Mouse (Mus musculus) embryonic facial prominence, embryonic 13.5 days (tissue): ENCODE results near the gene Ankmy1. TPM values are rescaled to one million over a fixed set of nuclear protein-coding genes. Genes with fewer than 3 reads are reported as not detected.
A peak's percentile ranks its signal among the peaks of the same experiment; 100 is the strongest.

Experiments used
- ATAC-seq: fragments of 200-750 bp; cut with Nextera tagmentation; 2 replicates; pipeline ENCODE4 v1.8.0; 2017; ENCODE audit warnings: low read depth; ENCODE audit not compliant: insufficient number of reproducible peaks, insufficient read depth, low FRiP score, low TSS enrichment
- H3K27ac ChIP-seq: fragments of 300-500 bp; sonication (generic); 2 replicates; pipeline ENCODE4 v1.5.1; 2015; ENCODE audit warnings: moderate library complexity, mild to moderate bottlenecking, inconsistent platforms
- H3K27me3 ChIP-seq: fragments of 300-500 bp; sonication (generic); 2 replicates; pipeline ENCODE4 v1.6.1; 2015; ENCODE audit warnings: mild to moderate bottlenecking, inconsistent platforms
- H3K36me3 ChIP-seq: fragments of 300-500 bp; sonication (generic); 2 replicates; pipeline ENCODE4 v1.6.1; 2015; ENCODE audit warnings: mild to moderate bottlenecking, inconsistent platforms
- H3K4me1 ChIP-seq: fragments of 300-500 bp; sonication (generic); 2 replicates; pipeline ENCODE4 v1.6.1; 2015; ENCODE audit warnings: inconsistent platforms
- H3K4me2 ChIP-seq: fragments of 300-500 bp; sonication (generic); 2 replicates; pipeline ENCODE4 v1.6.1; 2015; ENCODE audit warnings: moderate library complexity, mild to moderate bottlenecking, inconsistent platforms
- H3K4me3 ChIP-seq: fragments of 300-500 bp; sonication (generic); 2 replicates; pipeline ENCODE4 v1.5.1; 2015; ENCODE audit warnings: mild to moderate bottlenecking, inconsistent platforms
- H3K9ac ChIP-seq: fragments of 300-500 bp; sonication (generic); 2 replicates; pipeline ENCODE4 v1.6.1; 2015; ENCODE audit warnings: mild to moderate bottlenecking, inconsistent platforms
- H3K9me3 ChIP-seq: fragments of 300-500 bp; sonication (generic); 2 replicates; pipeline ENCODE4 v1.6.1; 2016; ENCODE audit warnings: inconsistent platforms
- WGBS: fragments of 180-500 bp; shearing (Covaris S2); methylation state at CpG from one replicate; pipeline ENCODE4 v1.1.7; 2015; ENCODE audit warnings: mixed read lengths; 5-methylcytosine and 5-hydroxymethylcytosine counted together
- polyA plus RNA-seq: library from polyadenylated mRNA; unstranded; fragments of >200 nt; fragmentation: Nextera tagmentation; extraction: Ambion mirVana; gene quantifications from 2 replicates; pipeline ENCODE4 v1.2.1, GENCODE M21; 2015

Ankmy1 gene
- polyA plus RNA-seq, 1 experiment from 2014 or later, result 0.38 TPM

DNA sequence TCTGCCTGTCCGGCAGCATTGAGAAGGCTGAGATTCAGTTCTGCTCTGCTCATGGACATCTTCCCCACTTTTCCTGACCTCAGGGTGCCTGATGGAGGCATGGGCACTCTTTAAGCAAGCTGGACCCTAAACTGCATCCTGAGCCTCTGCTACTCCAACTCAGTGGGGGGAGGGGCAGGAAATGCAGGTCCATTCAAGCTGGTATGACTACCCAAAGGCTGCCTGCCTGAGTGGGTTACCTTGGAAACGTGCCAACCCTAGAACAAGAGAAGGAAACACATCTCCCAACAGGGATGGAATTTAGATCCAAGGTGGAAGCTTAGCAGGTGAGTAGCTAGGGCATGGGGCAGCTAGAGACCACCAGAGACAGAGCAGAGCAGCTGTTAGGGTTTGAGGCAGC is 36.5 kb downstream of the Ankmy1 start:
- no peaks in the 10 kb centered on the region for H3K9me3 ChIP-seq
- no peaks in the 10 kb centered on the region for H3K27me3 ChIP-seq
- WGBS, result 58% methylated on average over 2 of the region's 2 CpGs
- H3K4me1 ChIP-seq, result peaks cover 13% of the 10 kb centered on the region
- no peaks in the 10 kb centered on the region for H3K36me3 ChIP-seq
- no peak for ATAC-seq
- no peak overlapping the region for H3K27ac ChIP-seq
- no peak overlapping the region for H3K9ac ChIP-seq
- H3K4me3 ChIP-seq, result no peak overlapping the region
- H3K4me2 ChIP-seq, result no peak overlapping the region

DNA sequence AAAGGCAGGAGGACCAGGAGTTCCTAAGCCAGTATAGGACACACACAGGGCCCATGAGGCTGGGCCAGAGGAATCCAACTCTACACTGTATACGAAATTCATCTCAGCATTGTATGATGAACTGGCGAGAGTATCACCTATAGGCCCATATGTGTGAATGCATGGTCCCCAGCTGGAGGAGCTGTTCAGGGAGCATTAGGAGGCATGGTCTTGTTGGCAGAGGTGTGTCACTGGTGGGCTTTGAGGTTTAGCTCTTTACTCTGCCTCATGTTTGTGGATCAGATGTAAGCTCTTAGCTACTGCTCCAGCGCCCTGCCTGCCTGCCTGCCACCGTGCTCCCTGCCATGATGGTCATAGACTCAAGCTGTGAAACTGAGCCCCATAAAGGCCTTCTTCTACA is 39.4 kb downstream of the Ankmy1 start:
- Histone ChIP-seq H3K27ac (no peak overlapping the region), H3K9me3 (no peaks in the 10 kb centered on the region), H3K9ac (no peak overlapping the region), H3K4me3 (no peak overlapping the region), H3K27me3 (no peaks in the 10 kb centered on the region), H3K4me1 (peaks cover 13% of the 10 kb centered on the region), H3K36me3 (peaks cover 21% of the 10 kb centered on the region), H3K4me2 (no peak overlapping the region)
- ATAC-seq, result no peak
- WGBS, result 67% methylated on average over 4 of the region's 4 CpGs

DNA sequence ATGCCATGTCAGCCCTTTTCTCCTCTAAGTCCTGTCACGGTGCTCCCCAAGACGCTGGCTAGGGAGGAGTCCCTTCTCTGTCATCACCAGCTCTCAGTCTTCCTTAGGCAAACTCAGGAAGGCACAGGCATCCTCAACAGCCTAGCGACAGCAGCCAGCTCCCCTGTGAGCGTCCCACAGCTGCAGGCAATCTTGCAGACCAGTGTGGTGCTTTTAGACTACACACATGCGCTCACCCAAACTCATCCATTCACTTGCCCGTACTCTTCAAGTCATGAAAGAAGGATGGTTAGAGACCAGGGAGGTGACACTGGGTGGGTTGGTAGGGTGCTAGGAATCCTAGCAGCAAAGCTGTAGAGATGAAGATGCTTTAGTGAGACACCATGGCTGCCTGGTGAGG is 41.2 kb downstream of the Ankmy1 start:
- ATAC-seq, result no peak
- Histone ChIP-seq H3K4me2 (no peak overlapping the region), H3K4me3 (no peak overlapping the region), H3K9me3 (no peaks in the 10 kb centered on the region), H3K9ac (no peak overlapping the region), H3K27me3 (no peaks in the 10 kb centered on the region), H3K4me1 (peaks cover 13% of the 10 kb centered on the region), H3K27ac (no peak overlapping the region), H3K36me3 (peaks cover 39% of the 10 kb centered on the region)
- WGBS, result 67% methylated on average over 6 of the region's 6 CpGs

- peaks cover 52% of the 10 kb centered on the region for H3K36me3 ChIP-seq
- ATAC-seq, result no peak
These were observed 50.3 kb downstream of the Ankmy1 start for GRCm38 (mm10) chr1:92852450-92852849.

DNA sequence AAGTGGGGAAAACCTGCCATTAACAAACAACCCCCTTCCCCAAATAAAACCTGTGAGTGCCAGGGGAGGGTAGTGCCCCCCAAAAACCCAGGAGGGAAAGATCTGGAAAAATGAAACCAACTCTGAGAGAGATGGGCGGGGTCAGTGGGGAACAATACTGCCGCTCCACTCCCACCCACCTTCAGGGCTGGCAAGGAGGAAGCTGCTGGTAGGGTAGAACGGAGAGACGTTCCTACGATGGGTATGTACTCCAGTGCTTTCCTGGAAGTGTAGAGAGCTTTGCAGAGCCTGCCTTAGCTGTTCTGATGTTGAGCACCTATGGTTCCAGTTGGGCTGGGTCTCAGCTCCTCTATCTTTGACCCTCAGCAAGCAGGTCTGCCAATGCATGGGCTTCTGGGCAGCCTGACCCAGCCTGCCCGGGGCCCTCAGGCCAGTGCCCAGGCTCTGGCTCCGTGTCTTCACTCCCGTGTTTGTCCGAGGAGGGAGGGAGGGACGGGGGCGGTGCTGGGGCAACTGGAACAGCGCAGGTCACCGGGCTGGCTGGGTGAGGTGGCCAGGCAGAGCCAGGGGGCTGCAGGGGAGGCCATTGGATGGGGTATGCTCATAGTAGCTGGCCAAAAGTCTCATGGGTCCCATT is 52.6 kb downstream of the Ankmy1 start:
- peaks cover 28% of the 10 kb centered on the region for H3K36me3 ChIP-seq
- H3K4me1 ChIP-seq, result peaks cover 49% of the 10 kb centered on the region
- no peak for ATAC-seq
- H3K27ac ChIP-seq, result no peak overlapping the region
- peak overlapping the region; percentile 74 for H3K4me2 ChIP-seq
- no peaks in the 10 kb centered on the region for H3K27me3 ChIP-seq
- H3K9ac ChIP-seq, result 0 out of 2 replicates have a peak overlapping the region, but pooled peaks have one; percentile 22
- no peaks in the 10 kb centered on the region for H3K9me3 ChIP-seq
- WGBS, result 54% methylated on average over 13 of the region's 13 CpGs
- H3K4me3 ChIP-seq, result no peak overlapping the region

More at GRCm38 (mm10) chr1:92852450-92852849, 50.3 kb downstream of the Ankmy1 start:
- Histone ChIP-seq H3K4me2 (no peak overlapping the region), H3K9me3 (no peaks in the 10 kb centered on the region), H3K27me3 (no peaks in the 10 kb centered on the region), H3K9ac (no peak overlapping the region), H3K4me3 (no peak overlapping the region), H3K27ac (no peak overlapping the region), H3K4me1 (peaks cover 36% of the 10 kb centered on the region)
- WGBS, result 92% methylated on average over 2 of the region's 2 CpGs

- WGBS, result 77% methylated on average over 2 of the region's 2 CpGs
- 0 out of 2 replicates have a peak overlapping the region, but pooled peaks have one; percentile 64 for H3K27ac ChIP-seq
- ATAC-seq, result no peak
- H3K36me3 ChIP-seq, result peaks cover 22% of the 10 kb centered on the region
- peaks cover 49% of the 10 kb centered on the region for H3K4me1 ChIP-seq
- H3K27me3 ChIP-seq, result no peaks in the 10 kb centered on the region
- peak overlapping the region; percentile 74 for H3K4me2 ChIP-seq
- no peaks in the 10 kb centered on the region for H3K9me3 ChIP-seq
- peak overlapping the region; percentile 43 for H3K4me3 ChIP-seq
- peak overlapping the region; percentile 66; the same call in 1 of the 2 replicates for H3K9ac ChIP-seq
These were observed 53.2 kb downstream of the Ankmy1 start for GRCm38 (mm10) chr1:92849491-92849890.

GRCm38 (mm10) chr1:92847873-92848839 is 54.5 kb downstream of the Ankmy1 start:
- H3K27ac ChIP-seq, result peak overlapping the region; percentile 64; the same call in 1 of the 2 replicates
- WGBS, result 11% methylated on average over 38 of the region's 41 CpGs
- H3K27me3 ChIP-seq, result no peaks in the 10 kb centered on the region
- no peaks in the 10 kb centered on the region for H3K9me3 ChIP-seq
- H3K36me3 ChIP-seq, result peaks cover 9% of the 10 kb centered on the region
- no peak; the same call in 1 of the 2 replicates for ATAC-seq
- H3K4me2 ChIP-seq, result peak overlapping the region; percentile 74
- H3K4me1 ChIP-seq, result peaks cover 49% of the 10 kb centered on the region
- peak overlapping the region; percentile 43 for H3K4me3 ChIP-seq
- H3K9ac ChIP-seq, result peak overlapping the region; percentile 66

DNA sequence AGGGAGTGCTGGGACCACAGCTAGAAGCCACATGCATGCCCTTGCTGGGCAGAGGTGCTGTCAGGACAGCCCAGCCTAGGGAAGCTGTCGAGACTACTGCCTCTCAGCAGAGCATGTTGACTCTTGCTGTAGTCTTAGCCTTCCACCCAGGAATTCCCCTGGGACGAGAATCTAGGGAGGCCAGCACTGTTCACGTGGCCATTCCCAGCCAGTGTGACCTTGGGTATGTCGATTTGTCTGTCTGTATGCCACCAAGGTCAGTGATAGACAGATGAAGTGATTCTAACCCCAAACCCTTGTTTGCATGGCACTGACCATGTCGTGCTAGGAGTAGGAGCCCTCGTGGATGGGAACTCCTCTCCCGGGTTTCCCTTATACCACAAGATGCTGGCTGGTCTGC is 56.8 kb downstream of the Ankmy1 start:
- no peaks in the 10 kb centered on the region for H3K9me3 ChIP-seq
- 74% methylated on average over 7 of the region's 7 CpGs for WGBS
- H3K4me1 ChIP-seq, result peaks cover 47% of the 10 kb centered on the region
- ATAC-seq, result no peak
- H3K36me3 ChIP-seq, result peaks cover 3% of the 10 kb centered on the region; the same call in 1 of the 2 replicates
- H3K9ac ChIP-seq, result no peak overlapping the region
- H3K27ac ChIP-seq, result no peak overlapping the region
- H3K4me2 ChIP-seq, result no peak overlapping the region
- no peaks in the 10 kb centered on the region for H3K27me3 ChIP-seq
- H3K4me3 ChIP-seq, result no peak overlapping the region

GRCm38 (mm10) chr1:92841427-92841826 is 61.3 kb downstream of the Ankmy1 start:
- Histone ChIP-seq H3K27ac (no peak overlapping the region), H3K9ac (no peak overlapping the region), H3K4me1 (peaks cover 17% of the 10 kb centered on the region), H3K9me3 (no peaks in the 10 kb centered on the region), H3K27me3 (no peaks in the 10 kb centered on the region), H3K4me3 (no peak overlapping the region), H3K36me3 (no peaks in the 10 kb centered on the region; the same call in 1 of the 2 replicates), H3K4me2 (no peak overlapping the region)
- 75% methylated on average over 3 of the region's 3 CpGs for WGBS
- no peak for ATAC-seq

DNA sequence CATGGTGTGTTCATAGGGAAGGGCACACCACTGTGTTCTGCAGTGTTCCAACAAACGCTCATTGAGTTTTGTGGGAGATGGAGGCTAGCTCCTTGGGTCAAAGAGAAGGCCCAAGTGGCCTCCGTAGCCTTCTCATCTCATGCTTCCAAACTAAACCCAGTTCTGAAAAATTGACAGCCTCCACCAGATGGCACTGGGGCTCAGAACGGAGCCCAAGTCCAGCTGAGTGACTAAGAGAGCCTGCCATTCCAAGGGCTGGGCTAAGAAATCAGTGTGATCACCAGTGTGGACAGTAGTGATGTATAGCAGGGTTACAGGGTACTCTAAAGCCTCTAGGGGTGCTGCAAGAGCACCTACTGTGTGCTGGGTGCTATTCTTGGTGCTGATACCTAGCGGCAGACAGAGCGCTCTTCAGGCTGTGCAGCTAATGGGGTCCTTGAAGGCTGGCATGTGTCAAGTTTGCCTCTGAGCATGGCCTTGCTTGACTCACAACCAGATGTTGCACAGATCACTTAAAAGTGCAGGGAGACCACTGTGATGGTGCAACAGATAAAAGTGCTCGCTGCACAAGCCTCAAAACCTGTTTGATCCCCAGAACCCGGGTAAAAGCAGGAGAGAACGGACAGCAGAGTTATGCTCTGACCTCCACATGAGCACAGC is 62.3 kb downstream of the Ankmy1 start:
- H3K9ac ChIP-seq, result no peak overlapping the region
- H3K4me2 ChIP-seq, result no peak overlapping the region
- 77% methylated on average over 8 of the region's 8 CpGs for WGBS
- H3K4me3 ChIP-seq, result no peak overlapping the region
- H3K27me3 ChIP-seq, result no peaks in the 10 kb centered on the region
- H3K36me3 ChIP-seq, result no peaks in the 10 kb centered on the region; the same call in 1 of the 2 replicates
- ATAC-seq, result no peak
- no peaks in the 10 kb centered on the region for H3K9me3 ChIP-seq
- peaks cover 10% of the 10 kb centered on the region for H3K4me1 ChIP-seq
- no peak overlapping the region for H3K27ac ChIP-seq

- no peak for ATAC-seq
- peaks cover 13% of the 10 kb centered on the region for H3K4me1 ChIP-seq
- WGBS, result 84% methylated on average over 7 of the region's 7 CpGs
- no peak overlapping the region for H3K27ac ChIP-seq
- no peak overlapping the region for H3K4me2 ChIP-seq
- H3K4me3 ChIP-seq, result no peak overlapping the region
- H3K9me3 ChIP-seq, result no peaks in the 10 kb centered on the region
- H3K36me3 ChIP-seq, result no peaks in the 10 kb centered on the region; the same call in 1 of the 2 replicates
- no peaks in the 10 kb centered on the region for H3K27me3 ChIP-seq
- H3K9ac ChIP-seq, result no peak overlapping the region
These were observed 63.5 kb downstream of the Ankmy1 start for GRCm38 (mm10) chr1:92839211-92839610.
